ENCODE assay signal across 33 mouse cellular contexts in genomic region chr10:90874166-90874565, GRCm38 (mm10).
"Had no signal": no experiment of that assay in that cellular context is flagged by ENCODE, and none has a peak within 500 bp of the region (broad histone marks: within the 10 kb centered on the region; RNA-seq: fewer than 3 reads in every experiment).

No protein-coding gene starts in this region.

- DNase-seq: left cerebral cortex, postnatal 4 days; liver; liver, embryonic 13.5 days; liver, postnatal 0 days; lung, adult 18-20 months; lung, adult 2 months; lung, embryonic 14.5 days; lung, postnatal 10 days; lung, postnatal 14 days; lung, postnatal 36 days; lung, postnatal 4 days; midbrain, embryonic 14.5 days had no signal

- ATAC-seq: liver, embryonic 12.5 days; liver, postnatal 0 days; lung, postnatal 0 days; midbrain, embryonic 13.5 days; midbrain, embryonic 15.5 days; midbrain, embryonic 16.5 days had no signal

- H3K36me3 ChIP-seq: limb, embryonic 10.5 days; limb, embryonic 12.5 days; limb, embryonic 13.5 days; limb, embryonic 15.5 days; liver, embryonic 12.5 days; liver, embryonic 13.5 days; liver, embryonic 15.5 days; lung, embryonic 15.5 days; midbrain, embryonic 10.5 days; midbrain, embryonic 12.5 days; midbrain, embryonic 13.5 days; midbrain, embryonic 15.5 days; neural tube, embryonic 12.5 days; neural tube, embryonic 13.5 days had no signal

- H3K4me1 ChIP-seq: limb, embryonic 10.5 days; limb, embryonic 12.5 days; limb, embryonic 13.5 days; limb, embryonic 15.5 days; liver, embryonic 12.5 days; liver, embryonic 13.5 days; liver, embryonic 15.5 days; lung, embryonic 15.5 days; megakaryocyte, embryonic 14.5 days; midbrain, embryonic 10.5 days; midbrain, embryonic 12.5 days; midbrain, embryonic 13.5 days; midbrain, embryonic 15.5 days; neural tube, embryonic 12.5 days; neural tube, embryonic 13.5 days had no signal

- H3K27me3 ChIP-seq: limb, embryonic 12.5 days; limb, embryonic 13.5 days; limb, embryonic 15.5 days; liver, embryonic 12.5 days; liver, embryonic 13.5 days; liver, embryonic 15.5 days; lung, embryonic 15.5 days; megakaryocyte, embryonic 14.5 days; midbrain, embryonic 12.5 days; midbrain, embryonic 13.5 days; midbrain, embryonic 15.5 days; neural tube, embryonic 12.5 days; neural tube, embryonic 13.5 days had no signal

- H3K9me3 ChIP-seq: limb, embryonic 10.5 days; limb, embryonic 13.5 days; limb, embryonic 15.5 days; liver, embryonic 12.5 days; liver, embryonic 13.5 days; liver, embryonic 15.5 days; lung, embryonic 15.5 days; midbrain, embryonic 10.5 days; midbrain, embryonic 12.5 days; midbrain, embryonic 13.5 days; midbrain, embryonic 15.5 days; neural tube, embryonic 12.5 days; neural tube, embryonic 13.5 days had no signal

- H3K9ac ChIP-seq: limb, embryonic 12.5 days; limb, embryonic 13.5 days; limb, embryonic 15.5 days; liver, embryonic 12.5 days; liver, embryonic 13.5 days; liver, embryonic 14.5 days; liver, embryonic 15.5 days; liver, postnatal 0 days; lung, embryonic 14.5 days; lung, embryonic 15.5 days; midbrain, embryonic 12.5 days; midbrain, embryonic 13.5 days; midbrain, embryonic 15.5 days; neural tube, embryonic 12.5 days; neural tube, embryonic 13.5 days had no signal

- H3K27ac ChIP-seq: limb, embryonic 10.5 days; limb, embryonic 12.5 days; limb, embryonic 13.5 days; limb, embryonic 15.5 days; liver, embryonic 12.5 days; liver, embryonic 13.5 days; liver, embryonic 14.5 days; liver, embryonic 15.5 days; lung, embryonic 15.5 days; macrophage; midbrain, embryonic 10.5 days; midbrain, embryonic 12.5 days; midbrain, embryonic 13.5 days; midbrain, embryonic 15.5 days; neural tube, embryonic 12.5 days; neural tube, embryonic 13.5 days had no signal

- H3K4me3 ChIP-seq: limb, embryonic 10.5 days; limb, embryonic 12.5 days; limb, embryonic 13.5 days; limb, embryonic 15.5 days; liver, embryonic 12.5 days; liver, embryonic 13.5 days; liver, embryonic 15.5 days; lung, embryonic 15.5 days; megakaryocyte, embryonic 14.5 days; midbrain, embryonic 10.5 days; midbrain, embryonic 12.5 days; midbrain, embryonic 13.5 days; midbrain, embryonic 15.5 days; myocyte; neural tube, embryonic 12.5 days; neural tube, embryonic 13.5 days had no signal

- H3K4me2 ChIP-seq: limb, embryonic 12.5 days; limb, embryonic 13.5 days; limb, embryonic 15.5 days; liver, embryonic 11.5 days; liver, embryonic 12.5 days; liver, embryonic 13.5 days; liver, embryonic 15.5 days; lung, embryonic 14.5 days; lung, embryonic 15.5 days; midbrain, embryonic 11.5 days; midbrain, embryonic 12.5 days; midbrain, embryonic 13.5 days; midbrain, embryonic 15.5 days; neural tube, embryonic 12.5 days; neural tube, embryonic 13.5 days had no signal
